Mouse (Mus musculus) right cerebral cortex, postnatal 25 days (tissue): Measurements from ENCODE around the gene Ube2c.
"Not testable (repeated sequence)": the region's sequence is repeated elsewhere in the genome, so short reads cannot be mapped to it uniquely, and the experiment has no call there.

Experiments
- DNase-seq: peaks from one replicate; pipeline ENCODE4 v3.0.0; 2022

Gene Ube2c

DNA sequence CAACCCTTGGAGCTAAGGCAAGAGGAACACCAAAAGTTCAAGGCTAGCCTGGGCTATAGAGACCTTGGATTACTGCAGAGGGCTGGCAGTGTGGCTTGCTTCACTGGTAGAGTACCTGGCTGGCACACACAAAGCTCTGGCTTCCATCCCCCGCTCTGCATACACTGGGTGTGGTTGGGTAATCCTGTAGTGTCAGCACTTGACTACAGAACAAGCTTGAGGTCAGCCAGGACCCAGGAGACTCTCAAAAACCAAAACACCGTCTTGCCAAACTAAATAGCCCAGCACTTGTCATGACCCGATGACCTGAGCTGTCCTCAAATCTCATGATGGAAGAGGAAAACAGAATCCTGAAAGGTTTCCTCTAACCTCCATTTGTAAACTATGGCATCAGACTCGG lies 20.8 kb downstream of the Ube2c start:
- no peak for DNase-seq

DNA sequence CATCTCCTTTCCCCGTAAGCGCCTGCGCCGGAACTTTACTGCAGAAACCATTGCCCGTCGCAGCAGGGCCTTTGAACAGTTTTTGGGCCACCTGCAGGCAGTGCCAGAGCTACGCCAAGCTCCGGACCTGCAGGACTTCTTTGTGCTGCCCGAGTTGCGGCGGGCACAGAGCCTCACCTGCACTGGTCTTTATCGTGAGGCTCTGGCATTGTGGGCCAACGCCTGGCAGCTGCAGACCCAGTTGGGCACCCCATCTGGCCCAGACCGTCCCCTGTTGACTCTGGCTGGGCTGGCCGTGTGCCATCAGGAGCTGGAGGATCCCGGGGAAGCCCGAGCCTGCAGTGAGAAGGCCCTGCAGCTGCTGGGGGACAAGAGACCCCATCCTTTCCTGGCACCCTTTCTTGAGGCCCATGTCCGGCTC lies 22.2 kb downstream of the Ube2c start:
- DNase-seq: no peak

DNA sequence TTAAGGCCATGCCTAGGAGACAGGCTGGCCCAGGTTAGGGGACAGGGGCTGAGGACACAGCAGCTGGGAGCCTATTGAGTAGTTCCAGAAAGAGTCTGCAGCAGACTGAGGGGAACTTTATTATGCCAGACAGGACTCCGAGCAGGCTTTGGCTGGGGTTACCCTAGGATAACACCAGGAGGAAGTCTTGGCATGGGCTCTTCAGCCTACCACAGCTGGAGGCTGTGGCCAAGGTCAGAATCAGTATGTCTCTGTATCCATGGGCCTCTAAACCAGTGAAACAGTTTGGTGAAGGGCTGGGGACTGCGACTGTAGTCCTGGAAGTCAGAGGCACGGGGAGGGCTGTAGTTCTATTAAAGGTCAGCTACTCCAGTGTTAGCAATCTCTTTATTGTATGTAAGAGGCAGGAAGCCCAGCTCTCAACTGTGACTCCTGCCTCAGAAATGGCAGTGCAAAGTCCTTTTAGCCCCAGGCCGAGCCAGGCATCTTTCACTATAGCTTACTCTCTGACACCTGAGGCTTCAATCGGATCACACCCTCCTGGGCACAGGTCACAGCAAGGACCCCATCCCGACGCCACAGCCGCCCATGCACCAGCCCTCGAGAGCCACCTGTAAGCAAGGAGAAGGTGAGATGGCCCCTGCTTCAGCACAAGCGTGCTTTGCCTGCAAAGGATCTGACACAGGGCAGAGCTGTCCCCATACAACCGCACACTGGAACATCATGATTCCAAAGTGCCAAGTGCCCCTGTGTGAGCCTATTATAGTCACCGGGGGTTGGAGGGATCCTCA lies 22.9 kb downstream of the Ube2c start:
- DNase-seq: no peak

DNA sequence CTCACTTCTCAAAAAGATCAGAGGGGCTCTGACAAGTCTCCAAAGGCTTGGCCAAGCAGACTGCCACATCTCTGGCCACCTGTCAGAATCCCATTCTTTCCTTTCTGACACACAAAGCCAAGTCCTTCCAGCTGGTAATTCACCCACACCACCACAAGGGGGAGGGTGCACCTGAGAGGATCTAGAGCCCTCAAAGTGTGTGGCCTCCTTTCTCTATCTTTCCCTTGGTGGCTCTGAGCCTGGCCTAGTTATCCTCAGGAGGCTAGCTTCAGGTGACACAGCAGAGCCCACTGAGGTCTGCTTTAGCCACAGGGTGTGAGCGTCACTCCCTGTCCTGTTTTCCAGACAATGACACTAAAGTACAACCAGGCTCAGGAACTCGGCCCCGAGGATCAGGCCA lies 23.5 kb downstream of the Ube2c start:
- no peak for DNase-seq

DNA sequence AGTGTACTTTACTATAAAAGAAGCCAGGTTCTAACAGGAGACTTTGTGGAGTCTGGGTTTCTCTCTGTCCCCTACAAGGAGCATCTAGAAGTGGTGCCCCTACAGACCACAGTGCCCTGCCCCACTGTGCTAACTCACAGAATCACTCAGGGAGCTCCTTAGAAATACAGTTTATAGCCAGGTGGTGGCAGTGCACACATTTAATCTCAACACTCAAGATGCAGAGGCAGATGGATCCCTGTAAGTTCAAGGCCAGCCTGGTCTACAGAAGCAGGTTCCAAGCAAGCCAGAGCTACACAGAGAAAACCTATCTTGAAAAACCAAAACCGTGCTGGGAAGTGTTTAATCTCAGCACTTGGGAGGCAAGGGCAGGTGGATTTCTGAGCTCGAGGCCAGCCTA lies 24.1 kb downstream of the Ube2c start:
- no peak for DNase-seq

DNA sequence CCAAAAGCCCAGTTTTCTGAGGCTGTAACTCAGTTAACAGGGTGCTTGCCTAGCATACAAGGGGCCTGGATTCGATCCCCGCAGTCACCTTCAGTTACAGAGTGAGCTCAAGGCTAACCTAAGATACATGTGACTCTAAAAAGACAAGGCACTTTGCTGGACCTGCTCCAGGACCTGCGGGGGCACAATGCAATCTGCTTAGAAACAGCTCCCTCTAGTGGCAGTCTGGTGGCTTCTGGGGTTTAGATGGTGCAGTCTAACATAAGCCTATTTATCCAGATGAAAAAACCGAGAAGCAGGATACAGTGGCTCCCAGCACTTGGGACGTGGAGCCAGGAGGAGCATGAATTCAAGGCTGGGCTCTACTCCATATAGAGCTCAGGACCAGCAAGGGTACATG lies 24.6 kb downstream of the Ube2c start:
- peak; percentile 73 for DNase-seq

DNA sequence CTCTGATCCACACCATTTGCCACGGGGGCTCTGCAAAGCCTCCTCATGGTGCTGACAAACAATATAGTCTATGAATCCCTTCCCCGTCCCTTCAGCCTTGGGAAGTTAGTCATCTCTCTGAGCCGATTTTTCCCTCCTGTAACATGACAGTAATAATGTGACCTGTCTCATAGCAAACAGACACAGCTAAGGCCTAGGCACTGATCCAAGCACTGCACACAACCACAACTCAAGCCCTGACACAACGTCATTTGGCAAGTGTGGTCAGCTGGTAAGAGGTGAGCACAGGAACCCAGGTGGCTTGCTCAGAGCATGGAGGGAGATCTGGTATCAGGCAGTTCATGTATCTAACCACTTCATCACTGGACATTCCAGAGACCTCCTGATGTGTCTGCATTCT lies 26.2 kb downstream of the Ube2c start:
- no peak for DNase-seq

DNA sequence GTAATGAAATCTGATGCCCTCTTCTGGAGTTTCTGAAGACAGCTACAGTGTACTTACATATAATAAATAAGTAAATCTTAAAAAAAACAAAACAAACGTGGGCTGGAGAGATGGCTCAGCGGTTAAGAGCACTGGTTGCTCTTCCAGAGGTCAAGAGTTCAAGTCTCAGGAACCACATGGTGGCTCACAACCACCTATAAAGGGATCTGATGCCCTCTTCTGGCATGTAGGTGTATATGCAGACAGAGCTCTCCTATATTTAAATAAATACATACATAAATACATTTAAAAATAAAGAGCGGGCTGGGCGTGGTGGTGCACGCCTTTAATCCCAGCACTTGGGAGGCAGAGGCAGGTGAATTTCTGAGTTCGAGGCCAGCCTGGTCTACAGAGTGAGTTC lies 28.9 kb downstream of the Ube2c start:
- not testable (repeated sequence) for DNase-seq

DNA sequence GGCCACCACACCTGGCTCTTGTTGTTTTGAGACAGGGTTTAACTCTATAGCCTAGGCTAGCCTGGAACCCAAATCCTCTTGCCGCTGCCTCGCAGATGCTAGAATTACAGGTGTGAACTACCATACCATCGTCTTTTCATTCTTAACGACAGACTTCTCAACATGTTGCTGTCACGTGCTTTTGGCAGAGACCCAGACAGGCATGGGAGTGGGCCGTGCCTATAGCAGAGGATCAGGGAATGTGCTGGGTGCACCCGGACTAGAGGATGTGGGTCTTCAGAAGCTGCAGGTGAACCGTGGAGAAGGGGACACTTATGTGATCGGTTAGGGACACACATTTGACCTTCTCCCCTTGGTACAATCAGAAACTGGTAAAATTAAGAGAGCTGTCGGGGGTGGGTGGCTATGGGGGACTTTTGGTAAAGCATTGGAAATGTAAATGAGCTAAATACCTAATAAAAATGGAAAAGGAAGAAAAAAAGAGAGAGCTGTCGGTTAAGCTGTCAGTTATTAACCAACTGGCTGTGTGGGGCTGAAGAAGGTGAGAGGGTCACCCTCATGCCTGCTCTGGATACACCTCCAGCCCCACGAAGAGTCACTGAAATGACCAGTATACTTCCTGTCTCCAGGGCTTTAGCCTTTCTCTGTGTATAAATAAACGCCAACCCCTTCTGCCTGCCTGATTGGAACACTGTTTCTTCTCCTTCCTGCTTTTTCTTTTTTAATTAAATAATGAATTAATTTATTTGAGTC lies 30.7 kb downstream of the Ube2c start:
- DNase-seq: no peak

DNA sequence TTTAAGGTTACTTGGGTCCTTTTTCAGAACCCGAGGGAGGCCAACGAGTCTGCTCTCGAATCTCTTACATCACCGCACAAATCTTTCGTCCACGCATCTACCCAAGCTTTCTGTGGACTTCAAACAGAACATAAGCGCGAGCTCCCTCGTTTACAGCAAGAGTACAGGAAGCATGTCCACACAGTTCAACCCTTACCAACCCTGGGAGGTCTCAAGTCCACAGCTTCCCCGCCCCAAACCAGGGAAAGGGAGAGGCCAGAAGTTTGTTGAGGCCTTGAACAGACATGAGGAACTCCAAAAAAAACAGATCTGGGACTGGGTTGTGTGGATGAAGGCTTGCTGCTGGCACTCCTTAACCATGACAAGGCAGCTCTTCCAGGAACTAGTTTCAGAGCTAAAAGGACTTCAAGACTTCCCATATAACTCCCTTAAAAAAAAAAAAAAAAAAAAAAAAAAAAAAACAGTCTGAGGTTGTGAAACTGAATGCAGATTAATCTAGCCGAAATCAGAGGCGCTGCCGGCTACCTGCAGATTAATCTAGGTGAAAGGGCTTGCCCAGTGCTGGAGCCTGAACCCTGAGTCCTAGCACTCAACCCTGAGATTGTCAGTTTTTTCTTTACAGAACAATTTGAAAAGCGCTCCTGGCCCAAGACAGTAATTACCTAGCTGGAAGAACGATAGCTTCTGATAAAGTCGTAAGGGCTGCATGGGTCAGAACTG lies 33.7 kb downstream of the Ube2c start:
- DNase-seq: no peak

DNA sequence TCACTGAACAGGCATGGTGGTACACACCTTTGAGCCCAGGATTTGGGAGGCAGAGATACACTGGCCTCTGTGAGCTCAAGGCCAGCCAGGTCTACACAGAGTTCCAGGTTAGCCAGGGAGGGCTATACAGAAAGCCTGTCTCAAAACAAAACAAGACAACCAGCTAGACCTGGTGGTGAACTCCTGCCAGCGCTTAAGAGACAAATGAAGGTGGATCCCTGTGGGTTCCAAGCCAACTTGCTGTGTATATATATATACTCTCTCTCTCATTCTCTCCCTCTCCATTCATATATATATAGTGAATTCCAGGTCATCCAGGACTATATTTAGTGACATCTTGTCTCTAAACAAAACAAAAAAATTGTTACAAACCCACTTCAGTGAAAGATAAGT lies 34.2 kb downstream of the Ube2c start:
- no peak for DNase-seq

DNA sequence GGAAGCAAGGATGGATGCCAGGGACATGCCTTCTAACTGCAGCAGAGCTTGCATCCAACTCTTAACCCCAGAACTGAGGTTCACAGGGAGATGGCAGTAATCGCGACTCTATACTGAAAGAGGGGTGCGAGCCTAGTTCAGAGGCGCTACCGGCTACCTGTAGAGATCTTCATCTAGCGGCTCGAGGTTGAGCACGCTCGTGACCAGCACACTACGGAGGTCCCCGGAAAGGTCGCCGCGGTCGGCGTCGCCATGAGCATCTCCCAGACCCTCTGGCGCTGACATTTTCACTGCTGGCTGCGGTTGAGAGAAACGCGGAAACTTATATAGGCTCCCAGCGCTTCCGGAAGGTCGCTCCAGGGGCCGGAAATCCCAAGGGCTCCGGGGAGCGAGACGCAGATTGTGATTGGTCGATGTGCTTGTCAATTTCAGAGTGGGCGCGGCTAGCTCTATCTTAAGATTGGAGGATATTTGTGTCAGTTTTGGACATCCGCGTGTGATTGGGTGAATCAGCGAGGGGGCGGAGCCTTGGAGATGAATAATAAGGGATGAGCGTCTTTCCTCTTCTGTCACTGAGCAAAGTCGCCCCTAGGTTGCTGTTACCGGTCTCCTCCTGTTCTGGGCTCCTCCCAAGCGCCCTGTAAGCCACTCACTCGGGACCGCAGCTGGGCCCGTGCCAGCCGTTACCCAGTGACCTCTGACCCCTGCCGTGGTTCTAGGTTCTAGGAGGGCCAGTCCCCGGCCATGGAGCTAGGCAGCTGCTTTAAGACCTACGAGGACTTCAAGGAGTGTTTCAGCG lies 35.0 kb downstream of the Ube2c start, which contains the start of the genes Acot8 and Zswim3:
Gene Acot8, minus strand, starts transcription at position 350 of the 799 bp plus-strand sequence.
Gene Zswim3, plus strand, starts transcription at position 566 of the 799 bp plus-strand sequence.
- peak; percentile 97 for DNase-seq

DNA sequence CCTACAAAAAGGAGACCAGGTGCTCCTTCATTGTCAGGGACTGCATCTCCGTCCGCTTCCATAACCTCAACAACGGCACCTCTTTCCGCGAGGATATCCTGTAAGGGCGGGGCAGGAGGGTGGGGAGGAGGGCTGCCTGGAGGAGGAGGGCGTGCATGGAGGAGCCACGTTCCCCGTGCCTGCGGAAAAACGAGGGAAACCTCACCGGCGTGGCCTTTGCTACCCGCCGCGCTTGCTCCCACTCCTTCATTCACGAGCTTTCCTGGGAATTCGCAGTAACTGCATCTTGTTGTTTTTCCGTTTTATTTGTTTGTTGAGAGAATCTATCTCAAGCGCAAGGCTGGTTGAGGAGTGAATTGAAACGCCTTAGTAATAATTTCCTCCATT lies 35.6 kb downstream of the Ube2c start:
- no peak for DNase-seq

DNA sequence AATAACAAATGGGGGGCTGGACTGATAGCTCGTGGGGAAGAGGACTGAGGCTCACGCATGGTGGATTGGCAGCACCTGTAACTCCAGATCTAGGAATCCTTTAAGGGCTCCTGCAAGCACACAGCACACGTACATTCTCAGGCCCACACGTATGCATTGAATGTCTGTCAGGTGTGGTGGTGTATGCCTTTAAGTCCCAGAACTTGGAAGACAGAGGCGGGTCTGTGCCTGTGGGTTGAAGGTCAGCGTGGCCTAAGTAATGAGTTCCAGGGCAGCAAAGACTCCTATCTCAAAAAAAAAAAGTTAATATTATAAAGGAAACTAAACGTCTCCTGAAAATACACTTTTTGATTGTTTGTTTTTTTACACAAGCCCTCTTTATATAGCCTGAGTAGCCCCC lies 36.9 kb downstream of the Ube2c start:
- no peak for DNase-seq

DNA sequence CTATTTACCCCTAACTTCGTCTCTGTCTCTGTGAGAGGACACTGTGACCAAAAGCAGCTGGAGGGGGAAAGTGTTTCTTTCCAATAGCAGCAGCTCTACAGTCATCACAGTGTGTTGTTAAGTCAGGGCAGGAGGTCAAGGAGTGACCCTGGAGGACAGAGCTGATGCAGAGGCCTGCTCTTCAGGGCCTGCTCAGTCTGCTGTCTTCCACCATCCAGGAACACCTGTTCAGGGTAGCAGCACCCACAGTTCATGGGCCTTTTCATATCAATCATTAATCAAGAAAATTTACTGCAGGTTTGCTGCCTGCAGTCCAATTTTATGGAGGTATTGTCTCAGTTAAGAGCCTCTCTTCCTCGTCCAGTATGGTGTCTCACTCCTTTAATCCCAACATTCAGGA lies 43.9 kb downstream of the Ube2c start:
- DNase-seq: no peak

DNA sequence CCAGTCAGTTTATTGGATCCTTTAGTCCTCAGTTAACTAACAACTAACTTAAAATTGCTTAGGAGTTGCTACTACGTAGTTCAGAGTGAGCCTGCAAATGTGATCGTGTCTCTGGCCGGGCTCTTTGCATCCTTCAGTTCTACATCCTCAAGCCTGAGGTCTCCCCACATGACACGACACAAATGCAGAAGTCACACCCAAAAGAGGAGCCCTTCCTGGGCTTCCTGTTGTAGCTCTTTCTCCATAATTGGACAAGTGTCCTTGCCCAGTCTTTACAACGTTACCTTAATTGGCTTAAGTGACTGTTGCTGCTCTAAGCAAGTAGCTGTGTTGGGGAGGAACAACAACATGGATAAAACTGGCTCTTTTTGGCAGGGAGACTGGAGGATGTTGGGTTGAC lies 45.6 kb downstream of the Ube2c start:
- DNase-seq: no peak

DNA sequence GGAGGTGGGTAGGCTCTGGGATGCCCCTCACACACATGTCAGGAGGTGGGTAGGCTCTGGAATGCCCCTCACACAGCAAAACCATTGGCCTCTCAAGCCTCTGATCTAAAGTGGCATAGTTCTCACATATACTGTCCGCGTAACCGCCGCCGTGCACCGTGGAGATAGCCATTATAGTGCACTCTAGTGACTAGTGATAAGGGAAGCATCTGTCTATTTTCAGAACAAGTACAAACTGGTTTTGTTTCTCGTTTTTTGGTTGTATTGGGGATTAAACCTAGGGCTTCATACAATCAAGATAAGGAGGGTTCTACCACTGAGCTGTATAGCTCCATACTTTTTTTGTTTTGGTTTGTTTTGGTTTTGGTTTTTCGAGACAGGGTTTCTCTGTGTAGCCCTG lies 46.1 kb downstream of the Ube2c start:
- DNase-seq: no peak

DNA sequence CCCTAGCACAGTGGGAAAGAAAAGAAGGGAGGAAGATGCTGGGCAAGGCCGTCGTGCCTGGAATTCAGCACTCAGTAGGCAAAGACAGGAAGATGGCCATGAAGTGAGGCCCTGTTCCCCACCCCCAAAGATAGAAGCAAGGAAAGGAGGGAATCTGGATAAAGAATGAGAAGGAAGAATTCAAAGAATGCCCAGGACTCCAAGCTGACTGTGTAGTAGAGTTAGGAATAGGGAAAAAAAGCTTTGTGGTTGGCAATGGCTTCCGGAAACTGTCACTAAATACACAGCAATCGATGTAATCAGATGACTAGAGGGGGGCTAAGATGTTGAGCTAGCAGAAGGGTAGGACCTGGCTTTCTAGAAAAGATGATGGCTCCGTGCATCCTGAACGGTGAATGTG lies 47.5 kb downstream of the Ube2c start:
- DNase-seq: no peak

DNA sequence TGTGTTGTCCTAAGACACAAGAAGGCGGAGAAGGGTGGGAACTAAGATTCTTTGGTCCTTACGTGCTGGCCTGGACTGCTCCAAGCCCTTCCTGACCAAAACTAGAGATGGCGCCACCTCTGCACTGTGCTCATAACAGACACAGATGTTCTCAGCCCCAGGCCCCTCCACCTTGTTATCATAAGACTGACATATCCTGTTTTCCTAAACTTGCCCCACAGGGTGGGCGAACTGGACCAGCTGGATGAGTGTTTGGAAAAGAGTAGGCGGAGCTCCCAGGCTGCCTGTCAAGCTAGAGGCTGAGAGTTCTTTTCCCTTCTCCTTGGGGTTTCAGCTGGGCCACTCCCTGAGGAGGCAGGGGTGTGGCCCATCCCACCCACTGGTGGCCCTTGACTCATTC lies 48.0 kb downstream of the Ube2c start:
- DNase-seq: no peak

DNA sequence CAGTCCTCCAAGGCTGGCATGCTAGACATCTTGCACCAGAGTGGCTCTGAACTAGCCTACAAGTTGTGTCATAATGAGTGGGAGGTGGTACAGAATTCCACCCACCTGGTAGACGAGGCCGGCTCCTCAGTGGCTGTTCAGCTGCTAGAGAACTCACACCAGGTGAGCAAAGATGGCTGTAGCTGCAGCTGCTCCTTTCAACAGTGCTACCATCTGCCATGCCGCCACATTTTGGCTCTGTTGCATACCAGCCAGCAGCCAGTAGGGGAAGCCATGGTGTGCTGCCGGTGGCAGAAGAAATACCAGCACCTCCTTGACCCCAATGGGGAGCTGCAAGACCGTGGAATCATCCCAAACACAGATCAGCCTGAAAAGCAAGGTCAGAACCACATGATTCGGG lies 51.4 kb downstream of the Ube2c start:
- DNase-seq: no peak

DNA sequence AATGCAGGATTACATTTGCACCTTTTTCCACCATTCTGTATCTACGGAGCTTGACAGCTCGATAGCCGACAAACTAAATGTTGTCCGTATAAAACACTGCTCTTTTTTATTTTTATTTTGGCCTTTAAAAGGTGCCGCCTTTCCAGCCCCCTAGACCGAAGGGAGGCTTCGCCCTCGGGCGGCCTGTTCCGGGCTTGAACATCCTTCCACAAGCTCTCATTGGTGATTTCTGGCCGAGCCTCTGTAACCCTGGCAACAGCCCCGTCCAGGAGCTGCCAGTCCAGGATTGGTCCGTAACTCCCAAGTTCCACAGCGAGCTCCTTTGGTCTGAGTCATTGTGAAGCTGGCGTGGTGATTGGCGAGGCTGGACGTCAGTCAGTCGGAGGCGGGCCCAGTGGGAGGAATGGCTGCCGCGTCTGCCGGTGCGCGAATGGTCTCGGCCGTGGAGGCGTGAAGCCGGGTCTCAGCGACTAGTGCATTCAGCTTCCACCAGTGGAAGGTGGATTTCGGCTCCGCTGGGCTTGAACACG lies 53.0 kb downstream of the Ube2c start, which contains the start of gene Zswim1:
Gene Zswim1, plus strand, starts transcription at position 51 of the 530 bp plus-strand sequence.
- DNase-seq: peak; percentile 100

DNA sequence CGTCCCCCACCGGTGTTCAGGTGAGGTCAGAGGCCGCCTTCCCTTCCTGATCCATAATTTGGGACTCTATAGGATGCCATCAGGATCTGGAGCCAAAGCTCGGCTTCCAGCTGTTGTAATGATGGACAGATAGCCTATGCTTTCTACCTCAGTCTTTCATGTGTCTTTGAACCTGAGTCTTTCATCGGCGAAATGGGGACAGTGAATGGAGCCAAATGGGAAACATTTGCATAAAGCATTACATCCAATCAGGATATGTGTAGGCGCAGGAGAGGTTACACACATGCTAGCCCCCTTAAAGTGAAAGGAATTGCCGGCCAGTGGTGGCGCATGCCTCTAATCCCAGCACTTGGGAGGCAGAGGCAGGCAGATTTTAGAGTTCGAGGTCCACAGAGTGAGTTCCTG lies 53.5 kb downstream of the Ube2c start:
- DNase-seq: no peak

DNA sequence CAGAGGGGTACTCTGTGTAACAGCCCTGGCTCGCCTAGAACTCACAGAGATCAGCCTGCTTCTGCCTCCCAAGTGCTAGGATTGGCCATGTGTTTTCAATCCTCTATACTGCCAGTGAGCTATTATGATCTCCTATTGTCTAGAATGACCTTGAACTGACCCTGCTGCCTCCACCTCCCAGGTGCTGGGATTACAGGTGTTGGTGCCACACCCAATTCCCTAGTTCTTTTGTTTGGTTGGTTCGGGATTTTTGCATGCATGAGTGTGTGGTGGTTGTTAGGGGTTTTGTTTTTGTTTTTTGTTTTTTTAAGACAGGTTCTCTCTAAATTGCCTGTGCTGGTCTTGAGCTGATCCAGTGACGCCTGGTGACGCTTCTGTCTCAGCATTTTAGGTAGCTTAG lies 54.3 kb downstream of the Ube2c start:
- DNase-seq: no peak
